Mouse (Mus musculus): ENCODE measurements around the gene Rp9. TPM values are rescaled to one million over a fixed set of nuclear protein-coding genes. Genes with fewer than 3 reads are reported as not detected.
A peak's percentile ranks its signal among the peaks of the same experiment; 100 is the strongest.
"Not testable (repeated sequence)": the region's sequence is repeated elsewhere in the genome, so short reads cannot be mapped to it uniquely, and the experiment has no call there.

Gene Rp9
- total RNA-seq, 1 experiment from 2014 or later, result 42.4 TPM

DNA sequence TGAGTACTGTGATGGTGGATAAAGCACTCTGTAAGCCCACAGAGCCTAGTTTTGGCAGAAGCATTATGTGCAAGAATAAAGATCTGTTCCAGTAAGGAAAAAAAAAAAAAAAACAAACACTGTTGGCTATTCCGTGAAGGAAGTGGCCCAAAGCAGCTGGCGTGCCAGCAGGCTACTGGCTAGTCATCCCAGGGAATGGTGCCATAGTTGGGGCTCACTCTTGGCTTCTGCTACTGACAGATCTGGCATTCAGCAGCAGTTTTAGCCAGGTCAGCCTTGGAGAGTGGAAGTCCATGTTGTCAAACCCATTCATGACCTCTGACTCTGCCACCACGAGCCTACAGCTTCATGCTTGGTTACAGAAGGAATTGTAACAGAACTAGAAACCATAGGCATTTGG is 7.6 kb downstream of the Rp9 start:
- peak; percentile 50 for DNase-seq

DNA sequence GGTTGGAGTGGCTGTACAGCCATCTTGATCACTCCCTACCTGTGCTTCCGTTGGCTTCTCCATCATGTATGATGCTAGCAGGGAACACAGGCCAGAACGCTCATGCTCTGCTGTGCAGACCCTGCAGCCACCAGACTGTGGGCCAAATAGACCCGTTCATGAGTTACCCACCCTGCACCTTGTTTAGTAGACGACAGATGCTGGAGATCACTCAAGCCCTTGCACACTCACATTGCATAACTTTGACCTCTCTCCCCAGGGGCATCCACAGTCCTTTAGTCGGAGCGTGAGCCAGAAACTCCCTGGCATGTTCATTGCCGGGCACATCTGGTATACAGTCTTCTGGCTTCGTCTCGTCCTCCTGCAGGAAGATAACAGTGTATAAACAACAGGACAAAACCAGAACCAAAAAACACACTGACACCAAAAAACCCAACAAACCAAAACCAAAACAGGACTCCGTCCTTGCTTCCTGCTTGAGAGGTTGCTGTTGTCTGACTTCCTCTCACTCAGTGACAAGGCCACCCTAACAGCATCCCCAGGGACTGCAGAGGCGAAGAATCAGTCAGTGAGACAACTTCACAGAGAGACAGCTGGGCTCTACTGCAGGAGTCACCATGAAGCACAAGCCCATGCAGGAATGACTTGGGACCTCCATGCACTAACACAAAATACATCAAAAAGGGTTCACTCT is 12.3 kb downstream of the Rp9 start:
- DNase-seq, result no peak

DNA sequence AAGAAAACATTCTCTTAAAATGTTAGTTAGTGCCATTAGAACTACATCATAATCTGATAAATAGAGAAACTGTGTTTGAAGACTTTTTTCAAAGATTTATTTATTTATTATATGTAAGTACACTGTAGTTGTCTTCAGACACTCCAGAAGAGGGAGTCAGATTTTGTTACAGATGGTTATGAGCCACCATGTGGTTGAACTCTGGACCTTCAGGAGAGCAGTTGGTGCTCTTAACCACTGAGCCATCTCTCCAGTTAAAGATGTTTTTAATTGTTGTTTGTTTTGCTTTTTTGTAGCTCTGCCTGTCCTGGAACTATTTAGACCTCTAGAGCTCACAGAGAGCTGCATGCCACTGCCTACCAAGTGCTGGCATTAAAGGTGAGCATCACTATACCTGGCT is 14.5 kb downstream of the Rp9 start:
- DNase-seq, result no peak

DNA sequence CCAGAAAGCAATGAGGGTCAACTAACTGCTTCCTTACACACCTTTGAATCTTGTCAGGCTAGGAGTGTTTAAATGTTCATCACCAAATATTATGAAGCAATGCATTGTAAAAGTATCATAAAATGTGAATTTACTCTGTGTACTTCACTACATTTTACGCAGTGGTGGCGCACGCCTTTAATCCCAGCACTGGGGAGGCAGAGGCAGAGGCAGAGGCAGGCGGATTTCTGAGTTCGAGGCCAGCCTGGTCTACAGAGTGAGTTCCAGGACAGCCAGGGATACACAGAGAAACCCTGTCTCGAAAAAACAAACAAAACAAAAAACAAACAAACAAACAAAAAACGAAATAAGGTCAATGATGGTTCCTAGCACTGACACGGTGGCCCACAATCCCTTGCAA is 15.6 kb downstream of the Rp9 start, which contains the start of gene Gm17545:
Gene Gm17545 (plus strand): TSS at position 301 of the 400 bp plus-strand sequence.
- not testable (repeated sequence) for DNase-seq

DNA sequence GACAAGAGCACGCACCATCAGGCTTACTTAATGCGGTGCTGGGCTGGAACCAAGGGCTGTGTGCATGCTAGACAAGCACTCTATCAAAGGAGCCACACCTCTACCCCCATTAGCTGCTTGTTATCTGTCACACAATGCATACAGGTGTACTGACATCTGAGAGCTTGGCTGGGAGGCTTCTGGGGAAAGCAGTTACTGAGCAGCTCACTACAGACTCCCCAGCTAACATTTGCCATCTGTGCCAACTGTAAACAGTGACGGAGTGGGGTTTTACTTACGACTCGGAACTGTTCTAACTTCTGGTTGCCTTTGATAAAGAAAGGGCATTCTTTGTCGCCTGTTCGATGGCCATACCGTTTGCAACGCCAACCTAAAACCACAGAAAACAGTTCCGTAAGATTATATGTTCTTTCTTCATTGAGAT is 16.0 kb downstream of the Rp9 start:
- no peak for DNase-seq

DNA sequence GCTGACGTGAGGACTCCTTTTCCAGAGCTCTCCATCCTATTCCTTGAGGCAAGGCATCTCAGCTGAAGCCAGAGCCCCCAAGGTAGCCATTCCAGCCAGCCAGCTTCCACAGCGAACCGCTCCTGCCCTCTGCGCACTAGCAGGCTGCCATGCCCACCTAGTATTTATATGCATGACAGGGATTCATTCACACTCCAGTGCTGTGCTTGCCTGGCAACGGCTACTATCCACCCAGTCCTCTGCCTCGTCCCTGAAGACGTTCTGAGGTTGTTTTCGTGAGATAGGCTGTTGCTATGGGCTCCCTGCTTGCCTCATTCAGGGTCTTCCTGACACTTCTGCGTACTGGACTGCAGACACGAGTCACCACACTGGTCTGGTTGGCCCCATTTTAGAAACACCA is 16.8 kb downstream of the Rp9 start:
- DNase-seq, result no peak

DNA sequence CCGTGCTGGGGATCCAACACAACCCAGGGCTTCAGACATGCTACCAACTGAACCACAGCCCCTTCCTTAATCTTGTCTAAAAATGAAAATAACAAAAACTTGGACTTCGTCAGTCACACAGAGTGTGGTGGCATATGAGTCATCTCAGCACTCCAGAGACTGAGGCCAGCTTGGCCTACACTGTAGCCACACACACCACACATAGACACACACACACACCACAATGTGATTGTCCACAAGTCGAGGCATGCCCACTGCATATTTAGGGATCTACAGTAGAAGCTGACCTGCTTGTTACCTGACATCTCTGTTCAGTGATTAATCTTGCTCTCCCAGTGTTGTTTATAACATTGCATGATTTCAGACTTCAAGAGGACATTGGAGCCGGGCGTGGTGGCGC is 20.3 kb downstream of the Rp9 start:
- no peak for DNase-seq

DNA sequence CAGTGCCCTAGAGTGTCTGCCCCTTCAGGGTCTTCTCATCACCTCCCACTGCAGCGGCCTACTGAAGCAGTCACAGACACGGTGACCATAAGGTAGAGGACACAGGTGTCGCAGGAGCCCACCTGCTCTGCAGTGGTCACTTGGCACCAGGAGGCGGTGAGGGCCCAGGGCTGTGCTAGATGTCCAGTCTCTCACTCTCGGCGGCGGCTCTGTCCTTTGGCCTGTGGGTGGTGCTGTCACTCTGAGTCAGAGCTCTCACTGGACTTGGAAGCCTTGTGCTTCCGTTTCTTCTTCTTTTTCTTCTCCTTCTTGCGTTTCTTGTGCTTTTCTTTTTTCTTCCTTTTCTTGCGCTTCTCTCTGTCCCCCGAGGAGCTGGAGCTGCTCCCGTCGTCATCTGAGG is 21.1 kb downstream of the Rp9 start:
- peak; percentile 14 for DNase-seq

DNA sequence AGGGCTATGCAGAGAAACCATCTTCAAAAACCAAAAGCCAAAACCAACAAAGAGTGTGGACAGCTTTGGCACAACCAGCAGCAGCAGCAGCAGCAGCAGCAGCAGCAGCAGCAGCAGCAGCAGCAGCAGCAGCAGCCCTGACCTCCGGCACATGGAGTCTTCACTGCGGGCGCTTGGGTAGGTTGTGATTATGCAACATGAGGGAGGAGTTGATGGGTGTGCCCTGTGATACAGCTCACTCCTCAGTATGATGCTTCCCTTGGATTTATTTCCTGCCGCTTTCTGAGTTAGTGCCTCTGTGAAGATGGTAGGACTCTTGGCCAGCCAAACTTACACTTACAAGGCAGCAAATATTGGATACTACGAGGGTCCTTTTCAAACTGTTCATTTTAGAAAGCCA is 22.3 kb downstream of the Rp9 start:
- DNase-seq, result no peak

DNA sequence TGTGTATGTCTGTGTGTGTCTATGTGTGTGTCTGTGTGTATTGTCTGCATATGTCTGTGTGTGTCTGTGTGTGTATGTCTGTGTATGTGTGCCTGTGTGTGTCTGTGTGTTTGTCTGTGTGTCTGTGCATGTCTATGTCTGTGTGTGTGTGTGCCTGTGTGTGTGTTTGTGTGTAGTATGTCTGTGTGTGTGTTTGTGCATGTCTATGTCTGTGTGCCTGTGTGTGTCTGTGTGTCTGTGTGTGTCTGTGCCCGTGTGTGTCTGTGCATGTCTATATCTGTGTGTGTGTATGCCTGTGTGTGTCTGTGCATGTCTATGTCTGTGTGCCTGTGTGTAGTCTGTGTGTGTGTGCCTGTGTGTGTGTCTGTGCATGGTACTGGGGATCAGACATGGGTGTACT is 24.4 kb downstream of the Rp9 start:
- DNase-seq, result no peak

DNA sequence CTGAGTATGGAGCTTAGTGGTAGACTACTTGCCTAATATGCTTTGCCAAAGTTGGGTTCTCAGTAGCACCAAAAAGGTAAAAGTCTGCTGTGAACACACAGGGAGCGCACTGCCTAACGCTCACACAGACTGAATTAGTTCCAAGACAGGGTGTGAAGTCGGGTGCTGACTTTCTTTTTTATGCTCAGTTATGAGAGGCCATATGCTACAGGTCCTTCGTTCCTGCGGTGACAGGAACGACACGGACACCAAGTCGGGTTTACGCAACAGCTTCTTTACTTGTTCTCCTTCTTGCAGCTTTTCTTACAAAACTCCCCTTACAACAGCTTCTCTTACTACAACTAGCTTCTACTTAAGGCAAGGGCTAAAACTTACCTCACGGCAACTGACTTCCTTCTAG is 26.4 kb downstream of the Rp9 start:
- DNase-seq, result no peak

DNA sequence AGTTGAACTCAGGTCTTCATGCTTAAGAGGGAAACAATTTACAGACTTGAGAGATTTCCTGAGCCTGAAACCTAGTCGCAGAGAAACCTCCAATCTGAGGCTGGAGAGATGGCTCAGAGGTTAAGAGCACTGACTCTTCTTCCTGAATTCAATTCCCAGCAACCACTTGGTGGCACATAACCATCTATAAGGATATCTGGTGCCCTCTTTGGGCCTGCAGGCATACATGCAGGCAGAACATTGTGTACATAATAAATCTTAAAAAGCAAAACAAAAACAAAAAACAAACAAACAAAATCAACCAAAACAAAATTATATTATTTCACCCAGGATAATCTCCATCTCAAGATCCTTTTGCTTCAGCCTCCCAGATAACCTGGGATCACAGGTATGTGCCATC is 30.7 kb downstream of the Rp9 start:
- DNase-seq, result no peak

DNA sequence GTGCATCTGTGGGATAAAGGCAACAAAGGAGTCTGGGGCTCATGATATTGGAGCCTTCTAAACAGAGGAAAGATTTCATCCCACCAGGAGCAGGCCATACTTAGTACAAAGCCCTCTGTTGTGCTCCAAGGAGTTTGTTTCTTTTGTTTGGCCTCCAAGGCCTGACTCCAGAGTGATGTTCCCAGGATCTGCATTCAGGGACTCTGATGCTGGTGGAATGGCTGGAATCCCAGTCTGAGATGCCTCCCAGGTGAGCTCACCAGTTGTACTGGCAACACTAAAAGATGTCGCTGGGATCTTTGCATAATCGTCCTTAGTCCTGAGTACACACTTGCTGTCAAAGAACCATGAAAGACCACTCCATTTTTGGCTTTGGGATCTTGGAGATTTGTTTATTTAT is 35.4 kb downstream of the Rp9 start:
- DNase-seq, result no peak

DNA sequence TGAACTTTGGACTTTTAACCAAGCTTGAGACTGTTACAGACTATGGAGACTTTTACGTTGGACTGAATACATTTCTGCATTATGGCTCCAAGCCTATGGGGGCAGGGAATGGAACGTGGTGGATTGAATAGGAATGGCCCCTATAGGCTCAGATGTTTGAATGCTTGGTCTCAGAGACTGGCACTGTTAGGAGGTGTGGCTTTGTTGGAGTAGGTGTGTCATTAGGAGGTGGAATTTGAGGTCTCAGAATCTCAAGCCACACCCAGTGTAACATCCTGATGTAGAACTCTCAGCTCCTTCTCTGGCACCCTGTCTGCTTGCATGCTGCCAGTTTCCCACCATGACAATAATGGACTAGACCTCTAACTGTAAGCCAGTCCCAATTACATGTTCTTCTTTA is 36.3 kb downstream of the Rp9 start:
- DNase-seq, result no peak

DNA sequence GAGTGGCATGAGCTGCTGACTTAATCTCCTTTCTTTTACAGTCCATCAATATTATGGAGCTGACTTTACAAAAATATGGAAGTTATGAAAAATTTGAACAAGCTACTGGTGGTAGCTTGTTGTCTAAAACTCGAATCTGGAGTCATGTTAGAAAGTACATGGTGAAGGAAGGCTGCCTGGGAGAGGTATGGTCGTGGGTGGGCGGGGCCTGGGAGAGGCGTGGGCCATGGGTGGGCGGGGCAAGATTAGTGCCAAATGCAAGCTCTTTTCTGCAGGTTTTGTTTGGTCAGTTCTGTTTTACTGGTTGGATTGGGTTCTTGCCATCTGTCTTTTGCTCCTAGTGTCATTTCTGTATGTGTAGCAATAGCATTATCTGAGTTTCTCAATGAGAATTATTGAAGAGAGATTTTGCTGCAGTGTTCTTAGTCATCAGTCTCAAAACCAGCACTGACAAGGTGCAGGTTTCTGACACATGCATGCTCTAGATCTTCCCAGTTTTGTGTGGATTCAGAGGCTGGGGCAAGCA is 39.2 kb downstream of the Rp9 start:
- DNase-seq, result no peak

DNA sequence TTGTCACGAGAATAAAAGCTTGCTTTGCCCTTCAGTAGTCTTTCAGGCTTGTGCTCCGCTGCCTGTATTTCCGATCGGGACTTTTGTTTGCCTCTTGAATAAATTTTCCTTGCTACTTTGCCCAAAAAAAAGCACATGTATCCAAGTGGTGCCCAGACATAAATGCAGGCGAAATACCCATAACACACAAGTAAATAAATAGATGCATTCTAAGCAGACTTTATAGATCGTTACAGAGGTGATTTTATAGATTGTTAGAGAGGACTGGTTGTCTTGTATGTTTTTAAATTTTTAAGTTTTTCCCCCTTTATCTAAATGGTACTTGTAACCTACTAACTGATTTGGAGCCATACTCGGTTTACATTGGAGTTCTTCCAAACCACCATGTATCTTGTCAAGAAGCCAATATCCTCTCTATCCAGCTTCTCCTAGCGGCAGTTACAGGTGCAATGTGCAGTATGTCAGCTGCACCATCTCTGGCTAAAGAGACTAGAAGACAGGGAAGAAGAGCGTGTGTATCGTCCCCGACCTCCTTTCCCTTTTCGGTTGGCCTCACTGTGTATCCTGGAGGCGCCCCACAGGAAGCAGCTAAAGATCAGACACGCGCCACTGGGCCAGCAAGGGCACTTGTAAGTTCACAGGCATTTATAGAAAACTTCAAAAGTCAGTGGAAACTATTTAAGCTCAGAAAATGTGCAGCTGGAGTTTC is 39.9 kb downstream of the Rp9 start:
- no peak for DNase-seq

DNA sequence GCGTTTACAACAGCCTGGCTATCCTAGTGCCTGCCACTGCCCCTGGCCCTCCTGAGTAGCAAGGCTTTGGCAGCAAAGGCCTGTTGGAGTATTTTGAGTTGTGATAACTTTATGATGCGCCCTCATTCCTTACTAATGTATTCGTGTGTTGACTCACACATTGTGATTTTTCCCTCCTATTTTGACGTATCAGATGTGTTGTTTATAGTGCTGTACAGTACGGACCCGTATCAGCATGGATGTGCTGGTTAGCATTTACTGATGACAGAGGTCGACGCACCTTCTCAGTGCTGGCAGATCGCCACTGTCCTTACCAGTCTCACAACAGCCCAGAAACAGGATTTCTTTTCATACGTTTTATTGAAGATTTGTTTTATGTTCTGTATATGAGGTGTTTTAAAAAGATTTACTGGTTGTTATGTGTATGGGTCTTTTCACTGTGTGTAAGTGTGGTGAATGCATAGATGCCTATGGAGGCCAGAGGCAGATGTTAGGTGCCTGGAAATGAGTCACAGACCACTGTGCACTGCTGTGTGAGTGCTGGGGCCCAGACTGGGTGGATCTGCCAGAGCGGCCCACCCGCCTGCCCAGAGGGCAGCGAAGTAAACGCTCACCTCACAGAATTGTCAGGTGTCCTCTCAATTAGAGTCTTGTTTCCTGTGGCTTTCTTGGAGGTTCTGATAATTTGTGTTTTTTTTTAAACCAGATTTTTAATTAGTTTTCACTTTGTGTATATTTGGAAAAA is 40.7 kb downstream of the Rp9 start:
- no peak for DNase-seq

DNA sequence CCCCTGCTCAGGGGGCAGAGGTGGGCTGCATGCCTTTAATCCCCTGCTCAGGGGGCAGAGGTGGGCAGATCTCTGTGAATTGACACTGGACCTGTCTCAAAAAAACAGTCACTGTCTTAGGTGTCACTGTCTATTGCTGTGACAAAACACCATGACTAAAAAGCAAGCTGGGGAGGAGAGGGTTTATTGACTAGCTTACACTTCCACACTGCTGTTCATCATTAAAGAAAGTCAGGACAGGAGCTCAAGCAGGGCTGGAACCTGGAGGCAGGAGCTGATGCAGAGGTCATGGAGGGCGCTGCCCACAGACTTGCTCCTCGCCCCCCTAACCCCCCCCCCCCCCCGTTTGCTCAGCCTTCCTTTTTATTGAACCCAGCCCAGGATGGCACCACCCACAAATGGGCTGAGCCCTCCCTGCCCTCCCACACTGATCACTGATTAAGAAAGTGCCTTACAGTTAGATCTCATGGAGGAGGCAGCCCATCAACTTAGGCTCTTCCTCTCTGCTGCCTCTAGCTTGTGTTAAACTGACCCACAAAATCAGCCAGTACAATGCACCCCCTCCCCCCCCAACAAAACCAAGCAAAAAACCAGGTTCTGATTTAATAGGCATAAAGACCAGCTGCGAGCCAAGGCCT is 41.4 kb downstream of the Rp9 start:
- DNase-seq, result no peak

DNA sequence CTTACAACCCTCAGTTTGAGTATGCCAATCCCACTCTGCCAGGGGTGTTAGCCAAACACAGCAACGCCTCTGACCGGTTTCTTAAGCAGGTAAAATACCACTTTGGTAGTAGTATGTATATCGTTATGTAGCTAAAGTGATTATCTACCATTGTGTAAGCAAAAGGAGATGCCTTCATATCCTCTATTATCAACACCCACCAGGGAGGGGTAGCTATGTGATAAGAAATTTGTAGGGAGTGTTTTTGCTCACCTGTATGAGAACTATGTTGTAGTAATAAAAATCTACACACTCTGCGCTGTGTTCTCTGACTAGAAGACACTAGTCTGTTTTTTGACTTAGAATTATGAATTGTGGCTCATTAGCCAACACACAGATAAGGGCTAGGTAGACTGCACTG is 44.8 kb downstream of the Rp9 start:
- no peak for DNase-seq

DNA sequence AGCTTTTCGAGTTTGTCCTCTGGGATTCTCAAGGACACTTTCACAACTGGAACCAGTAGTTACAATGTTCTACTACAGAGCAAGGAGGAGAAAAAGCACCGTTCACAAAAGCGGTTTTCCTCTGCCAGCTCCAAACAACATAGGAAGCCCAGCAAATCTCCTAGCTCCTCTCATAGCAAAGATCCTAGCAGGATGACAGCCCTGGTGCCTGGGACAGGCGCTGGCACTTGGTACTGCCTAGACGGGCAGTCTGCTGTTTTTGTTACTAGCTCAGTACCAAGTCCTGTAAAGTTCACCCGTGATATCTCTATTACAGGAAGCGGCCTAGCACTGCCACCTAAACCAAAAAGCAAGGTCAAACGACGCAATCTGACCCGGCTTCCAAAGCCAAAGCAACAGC is 45.3 kb downstream of the Rp9 start:
- peak; percentile 14 for DNase-seq

DNA sequence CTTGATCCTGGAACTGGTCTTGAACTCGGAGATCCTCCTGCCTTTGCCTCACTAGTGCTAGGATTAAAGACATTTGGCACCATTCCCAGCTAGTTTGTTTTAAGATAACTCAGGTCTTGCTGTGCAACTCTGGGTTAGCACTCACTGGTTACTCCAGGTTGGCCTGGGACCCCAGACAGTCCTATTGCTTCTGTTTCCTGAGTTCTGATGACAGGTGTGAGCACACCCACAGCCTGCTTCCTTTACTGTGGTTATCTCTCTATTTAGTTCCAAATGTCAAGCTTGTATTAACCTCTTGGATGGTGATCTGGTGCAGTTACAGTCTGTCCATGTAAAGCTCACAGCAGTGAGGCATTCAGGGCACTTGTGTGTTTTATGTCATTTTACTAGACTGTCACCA is 46.0 kb downstream of the Rp9 start:
- no peak for DNase-seq

DNA sequence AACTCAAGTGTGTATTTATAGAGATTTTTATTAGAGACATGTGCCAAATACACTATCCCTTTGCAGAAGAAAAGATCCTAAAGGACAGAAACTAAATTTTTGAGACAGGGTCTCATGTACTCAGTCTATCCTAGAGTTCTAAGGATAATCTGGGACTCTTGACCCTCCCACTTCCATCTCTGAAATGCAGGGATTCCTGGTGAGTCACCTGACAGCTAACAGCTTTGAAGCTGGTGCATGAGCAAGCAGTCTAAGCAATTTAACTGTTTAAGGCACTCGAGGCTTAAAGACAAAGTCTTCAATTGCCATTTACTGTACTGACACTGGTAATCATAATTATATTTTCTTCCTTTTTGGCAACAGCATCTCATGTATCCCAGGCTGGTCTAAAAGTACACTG is 47.0 kb downstream of the Rp9 start:
- no peak for DNase-seq

DNA sequence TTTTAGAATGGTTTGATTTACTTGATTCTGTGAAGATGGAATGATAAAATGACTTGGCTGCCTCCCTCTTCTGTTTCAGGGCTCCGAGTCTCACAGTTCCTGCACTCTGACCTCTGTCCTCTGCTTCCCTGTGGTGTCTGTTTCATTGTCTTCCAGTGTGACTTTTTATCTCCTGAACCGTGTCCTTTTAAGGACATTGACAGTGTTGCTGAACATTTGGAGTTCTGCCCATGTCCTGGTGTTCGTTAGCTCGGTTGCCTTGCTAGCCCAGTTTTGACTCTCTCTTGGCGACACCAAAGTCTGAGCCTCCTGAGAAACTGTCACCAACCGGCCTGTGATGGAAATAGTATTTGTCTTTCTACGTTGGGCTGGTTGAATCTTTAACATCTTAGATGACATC is 49.1 kb downstream of the Rp9 start:
- no peak for DNase-seq

All from adrenal gland, postnatal 25 days (tissue).